Mouse (Mus musculus) E14TG2a.4 (cell line): ENCODE data around the gene Mink1.

Experiments used
- H3K27me3 ChIP-seq: 2 replicates; pipeline ENCODE4 v1.6.1; 2014; ENCODE audit warnings: low read length, control low read depth; ENCODE audit not compliant: insufficient read depth
- H3K36me3 ChIP-seq: 2 replicates; pipeline ENCODE4 v1.6.1; 2014; ENCODE audit warnings: low read length, control low read depth; ENCODE audit not compliant: insufficient read depth
- H3K4me1 ChIP-seq: replicated peaks from 2 replicates; pipeline ENCODE4 v1.6.1; 2014; ENCODE audit warnings: low read depth, low read length, control low read depth
- H3K4me3 ChIP-seq: replicated peaks from 2 replicates; pipeline ENCODE4 v1.5.1; 2014; ENCODE audit warnings: mild to moderate bottlenecking, low read length
- H3K9me3 ChIP-seq: 2 replicates; pipeline ENCODE4 v1.6.1; 2014; ENCODE audit warnings: low read length, control low read depth
- CTCF ChIP-seq: conservative IDR thresholded peaks from 2 replicates; pipeline ENCODE4 v1.5.1; 2014; ENCODE audit warnings: low read length
- NANOG ChIP-seq: IDR thresholded peaks from 2 replicates; pipeline ENCODE4 v1.6.1; 2014; ENCODE audit warnings: borderline replicate concordance, low read length, mixed read lengths
- POU5F1 ChIP-seq: IDR thresholded peaks from 2 replicates; pipeline ENCODE4 v1.6.1; 2014; ENCODE audit warnings: low read length, borderline replicate concordance

Gene Mink1

GRCm38 (mm10) chr11:70657991-70658390 lies 95.3 kb downstream of the Mink1 start:
- peaks cover 5% of the 10 kb centered on the region; the same call in 1 of the 2 replicates for H3K27me3 ChIP-seq
- TF ChIP-seq CTCF = no peak
- no peak for TF ChIP-seq NANOG
- TF ChIP-seq POU5F1 = no peak
- H3K36me3 ChIP-seq = peaks cover 32% of the 10 kb centered on the region
- peaks cover 8% of the 10 kb centered on the region for H3K9me3 ChIP-seq
- peaks cover 62% of the 10 kb centered on the region for H3K4me1 ChIP-seq
- peak overlapping the region; percentile 26 for H3K4me3 ChIP-seq

GRCm38 (mm10) chr11:70658521-70658920 lies 95.8 kb downstream of the Mink1 start:
- TF ChIP-seq POU5F1 (no peak), NANOG (no peak), CTCF (no peak)

GRCm38 (mm10) chr11:70658942-70659341 lies 96.3 kb downstream of the Mink1 start:
- no peak for TF ChIP-seq NANOG
- Histone ChIP-seq H3K27me3 (peaks cover 5% of the 10 kb centered on the region; the same call in 1 of the 2 replicates), H3K9me3 (no peaks in the 10 kb centered on the region), H3K4me1 (peaks cover 63% of the 10 kb centered on the region), H3K4me3 (0 out of 2 replicates have a peak overlapping the region, but pooled peaks have one; percentile 32), H3K36me3 (peaks cover 34% of the 10 kb centered on the region)

More at GRCm38 (mm10) chr11:70658521-70658920, 95.8 kb downstream of the Mink1 start:
- H3K9me3 ChIP-seq = peaks cover 3% of the 10 kb centered on the region
- H3K4me1 ChIP-seq = peaks cover 63% of the 10 kb centered on the region
- peaks cover 5% of the 10 kb centered on the region; the same call in 1 of the 2 replicates for H3K27me3 ChIP-seq
- H3K4me3 ChIP-seq = 0 out of 2 replicates have a peak overlapping the region, but pooled peaks have one; percentile 32
- H3K36me3 ChIP-seq = peaks cover 32% of the 10 kb centered on the region

GRCm38 (mm10) chr11:70660571-70660970 lies 97.9 kb downstream of the Mink1 start:
- TF ChIP-seq CTCF = no peak
- no peak for TF ChIP-seq NANOG
- no peak for TF ChIP-seq POU5F1
- peaks cover 69% of the 10 kb centered on the region for H3K4me1 ChIP-seq
- H3K36me3 ChIP-seq = peaks cover 50% of the 10 kb centered on the region
- H3K9me3 ChIP-seq = peaks cover 5% of the 10 kb centered on the region; the same call in 1 of the 2 replicates
- peaks cover 5% of the 10 kb centered on the region; the same call in 1 of the 2 replicates for H3K27me3 ChIP-seq
- H3K4me3 ChIP-seq = no peak overlapping the region

- Histone ChIP-seq H3K36me3 (peaks cover 72% of the 10 kb centered on the region), H3K27me3 (no peaks in the 10 kb centered on the region), H3K9me3 (peaks cover 5% of the 10 kb centered on the region; the same call in 1 of the 2 replicates), H3K4me3 (no peak overlapping the region), H3K4me1 (peaks cover 69% of the 10 kb centered on the region)
- TF ChIP-seq CTCF = no peak
- no peak for TF ChIP-seq NANOG
- TF ChIP-seq POU5F1 = no peak
Observed at GRCm38 (mm10) chr11:70663101-70663500, 100.4 kb downstream of the Mink1 start.

- Histone ChIP-seq H3K36me3 (peaks cover 72% of the 10 kb centered on the region), H3K4me1 (peaks cover 62% of the 10 kb centered on the region), H3K27me3 (no peaks in the 10 kb centered on the region), H3K9me3 (peaks cover 5% of the 10 kb centered on the region; the same call in 1 of the 2 replicates), H3K4me3 (no peak overlapping the region)
- TF ChIP-seq POU5F1 = no peak
- TF ChIP-seq NANOG = no peak
- no peak for TF ChIP-seq CTCF
Observed at GRCm38 (mm10) chr11:70663957-70664356, 101.3 kb downstream of the Mink1 start.
